ENCODE assay signal across 20 mouse cellular contexts in the genomic region with DNA sequence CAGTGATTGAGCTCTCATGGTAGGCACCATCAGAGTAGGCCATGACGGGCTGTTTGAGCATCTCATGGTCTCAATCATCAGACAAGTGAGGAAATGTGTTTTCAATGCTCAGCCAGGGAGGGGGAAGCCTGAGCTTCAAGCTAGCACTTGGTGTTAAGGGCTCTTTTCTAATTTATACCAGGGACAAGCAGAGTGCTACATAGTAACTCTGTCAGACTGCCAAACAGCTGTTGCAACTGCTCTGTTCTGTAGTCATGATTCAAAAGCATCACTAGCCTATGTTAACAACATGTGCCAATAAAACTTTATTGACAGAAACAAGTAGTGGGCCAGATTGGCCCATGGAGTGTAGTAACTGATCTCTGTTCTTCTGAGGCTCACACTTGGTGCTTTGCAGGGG.
A peak's percentile ranks its signal among the peaks of the same experiment; 100 is the strongest.
DNase-seq lines count a peak whose midpoint lies in the region; ATAC-seq and TF ChIP-seq lines count a peak whose summit lies in the region.
"Had no signal": no experiment of that assay in that cellular context is flagged by ENCODE, and none has a peak within 500 bp of the region (broad histone marks: within the 10 kb centered on the region; RNA-seq: fewer than 3 reads in every experiment).

No protein-coding gene starts in this region.

- H3K9me3 ChIP-seq in heart, embryonic 12.5 days (replicated peaks), result 0 out of 2 replicates have a peak, but pooled peaks cover 10% of the 10 kb centered on the region
- H3K9me3 ChIP-seq in limb, embryonic 14.5 days (ENCODE audit: control insufficient read depth, low read length), result no peaks in the 10 kb centered on the region
- no peaks in the 10 kb centered on the region for H3K9me3 ChIP-seq in limb, embryonic 10.5 days (replicated peaks)
- H3K9me3 ChIP-seq: embryonic facial prominence, embryonic 12.5 days; forebrain, embryonic 12.5 days; intestine, embryonic 15.5 days had no signal

- no peak overlapping the region for H3K4me2 ChIP-seq in heart, embryonic 12.5 days
- H3K4me2 ChIP-seq in limb, embryonic 14.5 days (replicated peaks; ENCODE audit: low read depth, low read length, severe bottlenecking), result no peak overlapping the region
- H3K4me2 ChIP-seq: embryonic facial prominence, embryonic 12.5 days; forebrain, embryonic 12.5 days; intestine, embryonic 15.5 days had no signal

- H3K27ac ChIP-seq in heart, embryonic 12.5 days (ENCODE audit: poor library complexity, severe bottlenecking), result no peak overlapping the region
- H3K27ac ChIP-seq in limb, embryonic 14.5 days (replicated peaks; ENCODE audit: low read depth, low read length), result no peak overlapping the region
- no peak overlapping the region for H3K27ac ChIP-seq in limb, embryonic 10.5 days
- H3K27ac ChIP-seq: embryonic facial prominence, embryonic 12.5 days; forebrain, embryonic 12.5 days; gastrocnemius, adult 2 months; intestine, embryonic 15.5 days had no signal

- H3K27me3 ChIP-seq in heart, embryonic 12.5 days (replicated peaks), result peaks cover 13% of the 10 kb centered on the region; the same call in 1 of the 2 replicates
- H3K27me3 ChIP-seq in limb, embryonic 14.5 days (ENCODE audit: control insufficient read depth, insufficient read depth, low read length), result no peaks in the 10 kb centered on the region
- H3K27me3 ChIP-seq in limb, embryonic 10.5 days (ENCODE audit: low read depth, poor library complexity, severe bottlenecking), result 0 out of 2 replicates have a peak, but pooled peaks cover 4% of the 10 kb centered on the region
- H3K27me3 ChIP-seq: CH12.LX; embryonic facial prominence, embryonic 12.5 days; intestine, embryonic 15.5 days had no signal

- ATAC-seq in heart, embryonic 12.5 days (ENCODE audit: insufficient number of reproducible peaks, low FRiP score), result no peak
- no peak for ATAC-seq in limb, embryonic 14.5 days (ENCODE audit: low FRiP score, low read depth)
- ATAC-seq: intestine, embryonic 15.5 days had no signal

- no peak overlapping the region for H3K4me3 ChIP-seq in heart, embryonic 12.5 days
- H3K4me3 ChIP-seq in limb, embryonic 14.5 days (replicated peaks; ENCODE audit: low read length), result no peak overlapping the region
- no peak overlapping the region for H3K4me3 ChIP-seq in limb, embryonic 10.5 days
- H3K4me3 ChIP-seq: embryonic facial prominence, embryonic 12.5 days; forebrain, embryonic 12.5 days; gastrocnemius, adult 2 months; intestine, embryonic 15.5 days had no signal

- no peak for TF ChIP-seq POLR2A in limb, embryonic 14.5 days (IDR thresholded peaks at IDR 0.05; ENCODE audit: borderline replicate concordance, extremely low read depth, insufficient read depth, insufficient read length)

- H3K36me3 ChIP-seq in heart, embryonic 12.5 days, result no peaks in the 10 kb centered on the region
- no peaks in the 10 kb centered on the region for H3K36me3 ChIP-seq in limb, embryonic 14.5 days (ENCODE audit: control insufficient read depth, insufficient read depth, low read length)
- no peaks in the 10 kb centered on the region for H3K36me3 ChIP-seq in limb, embryonic 10.5 days
- H3K36me3 ChIP-seq: embryonic facial prominence, embryonic 12.5 days; forebrain, embryonic 12.5 days; intestine, embryonic 15.5 days had no signal

- DNase-seq in heart, adult 11 months, result peak; percentile 31
- DNase-seq in limb, embryonic 14.5 days (ENCODE audit: low spot score), result peak; percentile 63
- no peak for DNase-seq in limb, embryonic 10.5 days (ENCODE audit: low spot score)
- DNase-seq in testis, postnatal 10 days (ENCODE audit: low spot score), result peak; percentile 7
- DNase-seq in testis, postnatal 14 days (ENCODE audit: low spot score), result no peak
- no peak for DNase-seq in adrenal gland, postnatal 36 days
- DNase-seq: adrenal gland, adult 2 months; adrenal gland, postnatal 25 days; cerebellum, adult 11 months; cerebellum, adult 8-10 months; cerebellum, postnatal 14 days; embryo, embryonic 11 days; gastrocnemius, adult 2 months; heart, postnatal 10 days; heart, postnatal 4 days had no signal

- no peaks in the 10 kb centered on the region for H3K4me1 ChIP-seq in heart, embryonic 12.5 days (replicated peaks)
- H3K4me1 ChIP-seq in limb, embryonic 14.5 days (ENCODE audit: control insufficient read depth, insufficient read depth, low read length), result no peaks in the 10 kb centered on the region
- H3K4me1 ChIP-seq in limb, embryonic 10.5 days, result no peaks in the 10 kb centered on the region
- H3K4me1 ChIP-seq: embryonic facial prominence, embryonic 12.5 days; intestine, embryonic 15.5 days had no signal

- no peak overlapping the region for H3K9ac ChIP-seq in heart, embryonic 12.5 days
- no peak overlapping the region for H3K9ac ChIP-seq in limb, embryonic 14.5 days (ENCODE audit: low read depth, low read length, severe bottlenecking)
- H3K9ac ChIP-seq: embryonic facial prominence, embryonic 12.5 days; forebrain, embryonic 12.5 days; intestine, embryonic 15.5 days had no signal

- 70% methylated on average over 1 of the region's 1 CpGs for WGBS in heart, embryonic 12.5 days
- 13% methylated on average over 1 of the region's 1 CpGs for WGBS in limb, embryonic 14.5 days
- WGBS in limb, embryonic 10.5 days, result 62% methylated on average over 1 of the region's 1 CpGs

Comparison
In these comparisons a context has a peak if more than half of its experiments do, and no peak if none do; other contexts are left out.
1. DNase-seq: peak in heart, adult 11 months (single experiment), limb, embryonic 14.5 days (single experiment) and testis, postnatal 10 days (single experiment); none in limb, embryonic 10.5 days (single experiment), testis, postnatal 14 days (single experiment) and adrenal gland, postnatal 36 days (0 of 2).